Mouse (Mus musculus) small intestine, adult 2 months (tissue): ENCODE data around the gene Smg1.

Source experiments
- CTCF ChIP-seq: fragments of 200-500 bp; IDR thresholded peaks from 2 replicates; pipeline ENCODE4 v1.5.1; 2012; ENCODE audit warnings: low read depth, mild to moderate bottlenecking, control low read depth, inconsistent platforms, low read length, moderate library complexity, mixed read lengths; ENCODE audit not compliant: insufficient replicate concordance, insufficient read length; ENCODE audit errors: extremely low read depth
- POLR2A ChIP-seq: fragments of 200-500 bp; IDR thresholded peaks from 2 replicates; pipeline ENCODE4 v1.6.1; 2012; ENCODE audit warnings: low read depth, mild to moderate bottlenecking, control low read depth, inconsistent platforms, low read length, moderate library complexity

GRCm38 (mm10) chr7:118122235-118122634 is 121.2 kb downstream of the Smg1 start:
- TF ChIP-seq POLR2A (no peak), CTCF (no peak)
